Mouse (Mus musculus): ENCODE measurements at regions not wholly inside any gene's neighbourhood (a gene's known extent, or its start where the extent isn't known, plus 50 kb on each side); places are given as distances from the start of the nearest gene placed in this dataset.
"Not testable (repeated sequence)": the region's sequence is repeated elsewhere in the genome, so short reads cannot be mapped to it uniquely, and the experiment has no call there.

DNA sequence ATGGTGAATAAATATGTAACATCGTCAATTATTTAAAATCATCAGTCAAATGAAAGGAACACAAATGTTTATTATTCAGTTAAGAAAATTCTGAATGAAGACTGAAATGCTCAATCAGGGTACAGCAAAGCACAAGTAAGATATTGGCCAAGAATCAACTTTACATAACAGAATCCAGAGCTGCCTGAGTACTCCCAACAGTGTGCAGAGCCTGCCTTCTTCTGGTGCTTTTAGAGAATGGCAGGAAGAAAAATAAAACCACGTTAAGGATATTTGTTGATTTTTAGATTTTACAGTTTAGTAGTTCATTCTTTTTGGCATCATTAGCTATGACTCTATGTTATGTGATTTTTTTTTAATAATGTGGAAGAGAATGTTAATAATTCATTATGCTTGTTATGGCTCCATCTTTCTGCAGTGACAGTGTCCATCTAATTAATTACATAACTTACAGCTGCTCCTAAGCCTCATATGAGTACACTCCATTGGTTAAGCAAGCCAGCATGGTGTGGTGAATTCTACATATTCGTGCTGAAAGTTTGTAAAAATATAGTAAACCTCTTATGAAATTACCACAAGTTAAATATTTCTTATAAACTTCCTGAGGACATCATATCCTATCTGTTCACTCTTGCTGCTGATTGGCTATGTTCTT, 579.0 kb downstream of the Kcna4 start:
- DNase-seq (ENCODE audit: low spot score in 2 of 2), result peak in 1 of 2 experiments; percentile 25

DNA sequence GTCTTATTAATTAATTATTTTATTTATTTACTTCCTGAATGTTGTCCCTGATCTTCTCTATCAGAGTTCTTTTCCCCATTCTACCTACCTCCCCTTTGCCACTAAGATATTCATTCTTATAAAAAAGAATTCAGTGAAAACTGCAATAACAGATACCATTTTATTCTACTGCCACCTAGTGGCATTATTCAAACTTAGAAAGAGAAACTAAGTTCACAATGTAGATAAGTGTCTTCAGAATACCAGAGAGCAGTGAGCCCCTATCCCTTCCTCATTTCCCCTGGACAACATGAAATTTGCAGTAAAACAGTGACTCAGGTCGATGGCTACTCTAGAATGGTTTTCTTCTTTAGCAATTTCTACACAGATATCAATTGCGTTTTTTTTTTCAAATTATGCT, 589.2 kb downstream of the Kcna4 start:
- DNase-seq (ENCODE audit: low spot score in 2 of 2), result no peak

DNA sequence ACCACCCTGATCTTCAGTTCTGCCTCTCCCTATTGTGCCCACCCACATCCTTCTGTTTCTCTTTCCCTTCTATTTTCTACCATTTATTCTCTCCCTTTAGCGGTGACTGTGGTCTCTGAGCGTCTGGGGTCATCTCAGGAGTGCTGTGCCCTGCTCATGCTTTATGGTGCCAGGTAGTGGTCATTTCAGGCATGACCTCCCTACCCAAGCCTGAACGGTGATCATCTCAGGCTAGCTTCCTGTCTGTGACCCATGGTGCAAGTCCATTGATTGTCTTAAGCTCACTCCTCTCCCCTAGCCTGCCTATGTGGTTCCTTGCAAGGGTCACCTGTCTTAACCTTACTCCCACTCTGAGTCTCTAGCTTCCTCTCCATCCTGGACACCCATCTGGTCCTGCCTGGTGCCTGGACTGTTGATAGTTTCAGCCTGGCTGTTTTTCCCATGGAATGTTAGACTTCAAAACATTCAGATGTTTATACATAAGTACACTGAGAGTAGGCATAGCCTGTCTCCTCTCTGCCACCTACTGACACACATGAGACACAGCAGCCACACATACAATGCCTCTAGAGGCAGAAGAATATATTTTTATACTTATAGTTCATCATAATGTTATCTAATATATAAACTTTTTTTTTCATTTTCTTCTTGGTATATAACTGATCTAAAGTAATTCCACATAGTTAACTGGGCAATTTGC, 595.8 kb downstream of the Kcna4 start:
- no peak for DNase-seq (ENCODE audit: low spot score in 2 of 2)

DNA sequence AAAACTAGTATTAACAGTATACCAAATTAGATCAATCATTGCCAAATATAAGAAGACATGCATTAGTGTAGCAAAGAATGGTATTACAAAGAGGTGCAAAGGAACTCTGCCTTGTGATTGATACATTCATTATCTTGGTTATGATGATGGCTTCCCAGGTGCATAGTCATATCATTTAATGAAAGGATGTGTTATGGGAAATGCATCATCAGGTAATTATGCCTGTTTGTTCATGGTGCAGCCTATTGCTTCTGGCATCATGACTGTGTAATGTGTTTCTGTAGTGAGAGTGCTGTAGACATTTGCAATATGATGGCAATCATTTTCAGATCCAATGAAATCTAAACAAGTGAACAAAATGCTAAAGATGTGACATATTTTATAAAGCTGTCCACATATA, 597.8 kb downstream of the Kcna4 start:
- no peak for DNase-seq (ENCODE audit: low spot score in 2 of 2)

DNA sequence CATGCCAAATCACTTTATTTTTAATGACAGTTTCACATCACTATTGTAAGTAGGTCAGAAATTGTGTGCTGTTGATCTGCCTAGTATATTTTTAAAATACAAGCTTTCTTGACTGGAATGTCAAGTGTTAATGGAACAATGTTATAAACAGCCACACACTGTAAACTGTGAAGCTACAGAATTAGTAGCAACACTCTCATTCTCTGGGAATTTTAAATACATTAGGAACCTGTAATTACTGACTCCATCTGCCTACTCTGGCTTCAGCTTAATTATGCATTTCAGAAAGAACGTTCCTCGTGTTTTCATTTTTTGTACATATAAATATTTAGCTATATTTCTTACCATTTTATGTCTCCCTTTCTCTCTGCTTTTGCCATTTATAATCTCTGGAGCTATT, 634.7 kb downstream of the Kcna4 start:
- no peak for DNase-seq (ENCODE audit: low spot score in 2 of 2)

DNA sequence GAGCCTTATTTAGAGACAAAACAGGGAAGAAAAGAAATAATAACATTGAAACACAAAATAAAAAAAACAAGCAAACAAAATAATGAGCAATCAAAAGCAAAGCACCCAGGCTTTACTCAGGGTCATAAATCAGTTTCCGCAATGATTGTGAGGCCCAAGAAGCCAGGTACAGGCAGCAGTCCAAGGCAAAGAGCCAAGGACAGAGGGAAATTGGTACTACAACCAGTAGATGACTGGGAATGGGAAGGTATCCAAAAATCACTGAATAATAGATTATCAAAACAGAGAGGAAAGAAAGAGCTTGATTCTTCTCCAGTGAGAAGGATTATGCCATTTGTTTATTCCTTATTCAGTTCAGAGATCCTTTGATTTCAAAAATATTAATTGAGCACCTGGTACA, 636.2 kb downstream of the Kcna4 start:
- DNase-seq (ENCODE audit: low spot score in 2 of 2), result no peak

DNA sequence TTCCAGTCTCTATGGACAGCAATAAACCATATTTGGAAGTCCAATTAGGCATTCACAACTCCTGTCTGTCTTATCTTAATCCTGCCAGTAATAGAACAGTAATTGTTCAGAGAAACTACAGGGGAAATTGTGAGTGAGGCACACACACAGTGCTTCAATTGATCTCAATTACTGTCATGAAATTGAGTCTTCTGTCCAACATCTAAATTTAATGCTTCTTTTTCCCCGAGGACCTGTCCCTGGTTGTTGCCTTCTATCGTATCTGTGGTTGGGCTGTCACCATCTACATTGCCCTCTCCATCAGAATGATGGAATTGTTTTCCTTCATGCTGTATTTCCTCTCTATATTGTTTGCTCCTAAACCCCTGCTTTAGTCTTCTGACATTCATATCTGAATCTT, 644.9 kb downstream of the Kcna4 start:
- DNase-seq (ENCODE audit: low spot score in 2 of 2), result no peak

DNA sequence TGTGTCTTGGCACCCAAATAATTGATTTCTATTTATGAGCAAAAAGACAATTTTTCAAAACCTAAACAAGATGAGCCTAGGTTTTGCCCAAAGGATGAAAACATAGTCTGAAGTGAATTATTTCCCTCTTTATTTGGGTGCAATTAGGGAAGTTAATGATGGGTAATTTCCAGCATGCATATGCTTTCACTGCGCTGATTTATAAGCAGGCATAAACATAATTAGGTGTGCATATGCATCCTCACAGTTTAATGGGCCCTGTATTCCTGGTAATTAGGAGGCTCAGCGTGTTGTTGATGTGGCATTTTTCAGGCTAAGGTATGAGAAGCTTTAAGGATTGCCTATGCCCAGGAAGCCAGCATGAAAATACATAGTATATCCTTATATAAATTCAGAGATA, 645.3 kb downstream of the Kcna4 start:
- DNase-seq (ENCODE audit: low spot score in 2 of 2), result no peak

DNA sequence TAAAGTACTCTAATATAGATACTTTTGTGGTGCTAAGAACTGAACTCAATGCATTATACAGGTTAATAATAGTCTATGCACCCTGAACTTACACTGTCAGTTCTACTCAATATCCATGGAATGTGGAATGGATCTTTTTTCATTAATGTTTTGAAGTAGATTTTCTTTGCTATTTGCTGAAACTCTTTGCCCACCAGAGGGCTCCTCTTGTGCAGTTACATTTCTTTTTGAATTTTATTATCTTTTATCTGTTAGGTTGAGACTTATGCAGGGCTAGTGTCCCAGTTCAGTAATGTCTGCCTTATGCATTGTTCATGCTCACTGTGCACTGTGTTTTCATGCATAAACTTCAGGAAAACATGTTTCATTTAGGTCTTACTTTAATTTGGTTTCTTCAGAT, 650.9 kb downstream of the Kcna4 start:
- DNase-seq (ENCODE audit: low spot score in 2 of 2), result no peak

DNA sequence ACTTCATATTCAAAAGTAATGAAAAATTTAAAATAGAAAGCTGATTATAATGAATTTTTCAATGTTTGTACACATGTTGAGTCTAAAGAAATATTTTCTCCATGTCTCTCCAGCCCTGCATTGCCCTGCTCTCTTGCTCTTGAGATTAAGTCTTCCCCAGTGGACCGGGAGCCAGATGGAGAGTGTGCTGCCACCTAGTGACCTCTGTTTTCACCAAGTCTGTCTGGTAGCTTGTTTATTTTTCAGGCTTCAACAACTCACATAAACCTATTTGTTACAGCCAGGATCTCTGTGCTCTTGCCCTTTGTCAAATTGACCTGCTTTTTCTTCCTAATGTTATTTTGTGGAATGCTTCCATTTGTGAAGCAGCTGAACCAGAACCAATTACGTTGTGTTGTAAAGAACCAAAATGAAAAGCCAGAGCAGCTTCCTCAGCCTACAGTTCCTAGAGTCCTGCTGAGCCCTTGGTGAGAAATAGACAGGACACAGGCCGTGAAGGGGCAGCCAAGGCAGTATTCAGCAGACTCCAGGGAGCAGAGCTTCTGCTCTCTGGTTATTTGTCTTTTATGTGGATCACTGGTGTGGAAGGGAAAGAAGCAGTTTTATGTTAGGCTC, 655.5 kb downstream of the Kcna4 start:
- peak; percentile 20 to 27 for DNase-seq (ENCODE audit: low spot score in 2 of 2)

DNA sequence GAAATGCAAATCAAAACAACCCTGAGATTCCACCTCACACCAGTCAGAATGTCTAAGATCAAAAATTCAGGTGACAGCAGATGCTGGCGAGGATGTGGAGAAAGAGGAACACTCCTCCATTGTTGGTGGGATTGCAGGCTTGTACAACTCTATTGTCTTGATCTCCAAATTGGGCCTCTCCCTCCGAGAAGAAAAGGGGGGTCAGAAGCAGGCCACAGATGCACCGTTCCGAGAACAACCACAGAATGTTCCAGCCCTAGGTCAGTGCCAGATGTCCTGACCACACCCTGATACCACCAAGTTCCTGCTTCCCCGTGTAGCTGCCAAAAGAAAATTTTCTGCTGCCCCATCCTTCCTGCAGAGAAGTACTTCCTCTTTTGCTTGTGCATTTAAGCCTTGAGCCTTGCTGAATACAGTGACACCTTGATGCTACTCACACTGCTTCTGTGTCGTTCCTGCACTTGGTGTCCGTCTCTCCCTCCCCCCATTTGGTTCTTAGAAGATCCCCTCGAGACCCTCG, 665.2 kb downstream of the Kcna4 start:
- DNase-seq (ENCODE audit: low spot score in 2 of 2), result not testable (repeated sequence)

DNA sequence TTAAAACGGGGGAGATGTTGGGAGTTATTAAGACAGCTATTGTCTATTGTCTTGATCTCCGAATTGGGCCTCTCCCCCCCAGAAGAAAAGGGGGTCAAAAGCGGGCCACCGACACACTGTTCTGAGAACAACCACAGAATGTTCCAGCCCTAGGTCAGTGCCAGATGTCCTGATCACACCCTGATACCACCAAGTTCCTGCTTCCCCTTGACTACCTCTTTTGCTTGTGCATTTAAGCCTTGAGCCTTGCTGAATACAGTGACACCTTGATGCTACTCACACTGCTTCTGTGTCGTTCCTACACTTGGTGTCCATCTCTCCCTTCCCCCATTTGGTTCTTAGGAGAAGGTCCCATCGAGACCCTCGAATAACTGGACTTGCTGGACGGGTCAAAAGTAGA, 673.5 kb downstream of the Kcna4 start:
- DNase-seq (ENCODE audit: low spot score in 2 of 2), result not testable (repeated sequence)

DNA sequence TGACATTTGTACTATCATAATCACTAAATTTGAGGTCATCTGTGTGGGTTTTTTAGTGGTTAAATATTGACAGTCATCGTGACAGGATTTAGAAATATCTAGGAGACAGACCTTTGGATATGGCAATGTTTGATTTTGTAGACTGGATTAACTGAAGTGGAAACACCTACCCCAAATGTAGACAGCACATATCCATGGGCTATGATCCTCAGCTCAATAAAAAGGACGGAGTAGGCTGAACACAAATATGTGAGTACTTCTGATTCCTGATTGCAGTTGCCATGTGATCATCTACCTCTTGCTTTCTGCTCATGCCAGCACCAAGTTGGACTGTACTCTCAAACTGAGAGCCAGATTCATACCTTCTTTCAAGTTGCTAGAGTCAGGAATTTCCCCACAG, 674.4 kb downstream of the Kcna4 start:
- no peak for DNase-seq (ENCODE audit: low spot score in 2 of 2)

DNA sequence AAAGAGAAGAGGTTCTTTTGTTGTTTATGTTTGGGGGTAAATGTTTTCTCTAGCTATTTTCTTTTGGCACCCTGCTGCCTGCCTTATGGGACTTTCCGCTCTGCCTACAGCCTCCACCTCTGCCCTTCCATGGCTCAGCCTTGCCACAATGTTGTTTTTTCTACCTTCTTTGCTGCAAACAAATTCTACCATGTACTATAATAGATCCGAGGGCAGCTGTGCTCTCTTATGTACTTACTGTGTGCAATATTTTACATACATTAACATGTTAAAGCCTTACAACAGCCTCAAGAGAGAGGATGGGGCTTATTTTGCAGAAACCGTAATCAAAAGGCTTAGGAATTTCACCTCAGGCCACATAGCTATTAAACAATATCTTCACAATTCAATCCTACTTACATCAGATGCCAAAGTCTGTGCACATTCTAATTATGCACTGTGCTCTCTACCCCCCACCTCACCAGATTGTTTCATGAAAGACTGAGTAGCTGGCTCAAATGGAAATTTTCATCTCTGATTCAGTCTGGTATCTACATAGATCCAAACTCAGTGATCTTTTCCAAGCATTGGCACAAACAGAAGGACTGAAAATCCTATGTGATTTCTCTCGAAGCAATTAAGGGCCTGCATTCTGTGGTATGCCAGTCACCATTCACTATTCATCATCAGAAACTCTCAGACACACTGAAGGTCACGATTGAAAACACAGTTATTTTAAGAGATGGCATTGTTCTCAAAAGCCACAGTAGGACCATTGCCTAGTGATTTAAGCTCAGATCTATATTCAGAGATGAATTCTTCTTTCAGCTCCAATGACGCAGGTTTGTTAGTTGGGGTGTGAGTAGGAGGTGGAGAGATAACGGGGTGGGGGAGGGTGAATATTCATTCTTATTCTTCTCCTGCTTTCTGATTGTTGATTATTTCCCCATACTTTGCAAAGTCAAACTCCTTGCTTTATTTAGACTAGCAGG, 675.2 kb downstream of the Kcna4 start:
- peak; percentile 7 to 12 for DNase-seq (ENCODE audit: low spot score in 2 of 2)

DNA sequence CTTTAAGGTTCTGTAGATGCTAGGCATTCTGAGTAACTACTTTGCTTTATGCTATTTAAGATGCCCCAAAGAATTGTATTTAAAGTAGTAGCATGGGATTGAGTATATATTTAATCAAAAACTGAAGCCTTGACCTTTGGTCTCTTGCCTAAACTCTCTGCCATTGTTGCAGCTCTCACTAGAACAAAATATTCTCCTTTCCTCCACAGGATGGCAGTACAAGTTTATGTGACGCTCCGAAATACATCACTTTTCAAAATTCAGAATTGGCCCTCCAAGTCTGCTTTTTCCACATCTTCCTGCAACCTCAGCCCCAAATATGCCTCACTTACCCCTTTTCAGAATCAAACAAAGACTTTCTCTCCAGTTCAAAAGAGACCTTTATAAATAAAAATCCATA, 678.1 kb downstream of the Kcna4 start:
- peak in 1 of 2 experiments; percentile 22 for DNase-seq (ENCODE audit: low spot score in 2 of 2)

DNA sequence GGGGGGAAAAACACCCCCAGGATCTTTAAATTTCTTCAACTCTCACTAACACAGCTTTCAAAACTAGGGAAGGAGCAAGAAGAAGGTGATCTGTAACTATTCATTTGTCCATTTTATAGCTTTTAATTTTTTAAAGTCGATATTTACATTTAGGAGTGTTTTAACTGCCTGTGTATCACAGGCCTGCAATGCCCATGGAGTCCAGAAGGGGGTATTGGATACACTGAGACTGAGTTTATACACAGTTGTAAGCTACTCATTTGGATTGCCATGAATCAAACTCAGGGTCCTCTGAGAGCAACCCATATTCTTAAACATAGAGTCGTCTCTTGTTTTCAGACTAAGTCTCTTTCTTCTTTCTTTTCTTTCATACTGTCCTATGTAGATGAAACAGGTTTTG, 679.1 kb downstream of the Kcna4 start:
- no peak for DNase-seq (ENCODE audit: low spot score in 2 of 2)

DNA sequence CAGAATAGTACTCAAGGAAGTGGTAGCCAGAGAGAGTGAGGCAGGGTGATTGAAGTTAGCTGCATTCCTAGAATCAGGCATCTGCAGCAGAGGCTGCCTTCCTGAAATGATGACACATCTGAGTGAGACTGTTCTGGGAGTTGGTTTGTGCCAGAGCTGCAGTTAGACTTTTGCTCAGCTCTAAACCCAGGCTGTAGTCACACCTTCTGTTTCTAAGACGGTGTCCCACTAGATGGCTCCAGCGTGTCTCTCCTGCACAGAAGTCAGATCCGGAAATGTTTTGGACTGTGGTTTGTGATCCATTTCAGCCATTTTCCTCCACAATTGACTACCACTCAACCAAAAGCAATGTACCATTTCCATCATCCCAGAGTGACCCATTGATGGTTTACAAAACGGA, 683.1 kb downstream of the Kcna4 start:
- peak; percentile 45 to 57 for DNase-seq (ENCODE audit: low spot score in 2 of 2)

DNA sequence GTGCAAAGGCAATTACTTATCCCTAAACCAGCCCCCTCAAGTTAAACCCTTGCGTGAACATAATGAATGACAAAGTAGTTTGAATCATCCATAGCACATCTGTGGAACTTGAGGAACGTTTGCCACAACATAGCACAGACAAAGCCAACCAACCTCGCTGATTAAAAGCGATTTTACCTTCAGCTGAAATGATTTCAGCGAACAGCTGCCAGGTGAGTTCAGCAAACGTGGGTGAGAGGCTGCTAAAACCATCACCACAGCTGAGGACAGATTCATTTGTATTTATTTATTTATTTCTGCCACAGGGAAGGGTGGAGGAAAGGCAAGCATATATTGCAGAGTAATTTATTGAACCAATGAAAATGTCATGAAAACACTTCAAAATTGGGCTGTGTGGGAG, 704.4 kb downstream of the Kcna4 start:
- peak; percentile 9 to 12 for DNase-seq (ENCODE audit: low spot score in 2 of 2)

DNA sequence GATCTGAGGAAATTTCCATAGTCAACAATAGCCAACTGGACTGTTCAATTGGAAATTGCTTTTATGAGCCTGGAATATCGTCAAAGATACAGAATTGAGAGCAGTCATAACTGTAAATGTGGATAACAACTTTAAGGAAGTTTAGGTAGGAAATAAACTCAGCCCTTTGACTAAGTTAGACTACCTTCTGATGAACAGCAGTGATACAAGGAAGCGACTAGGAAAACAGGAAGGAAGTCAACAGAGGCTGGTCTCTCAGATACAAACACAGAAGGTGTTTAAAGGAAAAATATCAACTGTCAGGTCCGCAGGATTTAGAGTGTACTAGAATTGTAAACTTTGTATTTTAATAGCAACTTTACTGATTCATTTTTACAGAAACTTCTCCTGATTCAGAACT, 721.1 kb downstream of the Kcna4 start:
- DNase-seq (ENCODE audit: low spot score in 2 of 2), result no peak

DNA sequence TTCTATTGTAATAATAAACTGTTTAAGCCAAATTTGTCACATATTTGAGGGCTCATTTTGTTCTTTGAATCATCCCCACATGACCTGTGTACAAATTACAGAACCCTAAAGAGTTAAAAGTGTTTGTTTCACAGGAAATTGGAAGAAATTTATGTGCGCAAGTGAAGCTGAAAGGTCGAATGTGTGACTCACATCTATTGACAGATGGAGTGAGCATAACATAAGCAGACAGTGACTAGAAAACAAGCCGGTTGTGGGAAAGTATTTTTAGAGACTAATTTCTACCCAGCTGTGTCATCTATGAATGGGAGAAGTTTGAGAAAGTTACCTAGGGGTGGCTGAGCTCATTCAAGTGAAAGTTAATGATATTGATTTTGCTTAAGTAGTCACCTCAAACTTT, 732.8 kb downstream of the Kcna4 start:
- no peak for DNase-seq (ENCODE audit: low spot score in 2 of 2)

DNA sequence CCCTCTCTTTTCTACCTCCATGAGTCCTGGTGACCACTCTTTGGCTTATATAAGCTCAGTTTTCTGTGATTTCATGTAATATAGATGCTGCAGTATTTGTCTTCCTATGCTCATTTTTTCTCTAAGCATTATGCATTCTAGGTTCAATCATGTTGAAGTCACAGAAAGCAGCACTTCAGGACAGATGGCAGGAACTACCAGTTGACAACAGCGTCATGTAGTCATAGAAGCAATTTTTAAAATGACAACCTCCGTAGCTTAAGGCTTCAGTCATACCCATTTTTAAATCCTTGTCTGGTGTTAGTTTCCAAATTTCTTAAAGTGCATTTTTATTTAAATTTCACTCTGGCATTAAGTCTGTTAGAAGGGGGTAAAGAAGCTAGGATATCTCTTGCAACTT, 740.2 kb downstream of the Kcna4 start:
- DNase-seq (ENCODE audit: low spot score in 2 of 2), result no peak
